Mouse (Mus musculus) lung, embryonic 15.5 days (tissue): ENCODE data around the gene Lgr4. TPM values are rescaled to one million over a fixed set of nuclear protein-coding genes. Genes with fewer than 3 reads are reported as not detected.

ENCODE experiments used
- ATAC-seq: fragments of 200-750 bp; cut with Nextera tagmentation; 2 replicates; pipeline ENCODE4 v1.8.0; 2017; ENCODE audit warnings: moderate number of reproducible peaks, borderline replicate concordance; ENCODE audit not compliant: low FRiP score, low TSS enrichment; ENCODE audit errors: extremely low read depth
- H3K27ac ChIP-seq: fragments of 300-500 bp; sonication (generic); 2 replicates; pipeline ENCODE4 v1.5.1; 2015; ENCODE audit warnings: moderate library complexity, mild to moderate bottlenecking, inconsistent platforms
- H3K27me3 ChIP-seq: fragments of 300-500 bp; sonication (generic); 2 replicates; pipeline ENCODE4 v1.6.1; 2015; ENCODE audit warnings: inconsistent platforms
- H3K36me3 ChIP-seq: fragments of 300-500 bp; sonication (generic); 2 replicates; pipeline ENCODE4 v1.6.1; 2015; ENCODE audit warnings: inconsistent platforms
- H3K4me1 ChIP-seq: fragments of 300-500 bp; sonication (generic); 2 replicates; pipeline ENCODE4 v1.6.1; 2015; ENCODE audit warnings: inconsistent platforms
- H3K4me2 ChIP-seq: fragments of 300-500 bp; sonication (generic); 2 replicates; pipeline ENCODE4 v1.6.1; 2015; ENCODE audit warnings: inconsistent platforms, mild to moderate bottlenecking, moderate library complexity
- H3K4me3 ChIP-seq: fragments of 300-500 bp; sonication (generic); 2 replicates; pipeline ENCODE4 v1.5.1; 2015; ENCODE audit warnings: mild to moderate bottlenecking, inconsistent platforms
- H3K9ac ChIP-seq: fragments of 300-500 bp; sonication (generic); 2 replicates; pipeline ENCODE4 v1.6.1; 2015; ENCODE audit warnings: inconsistent platforms
- H3K9me3 ChIP-seq: fragments of 300-500 bp; sonication (generic); 2 replicates; pipeline ENCODE4 v1.6.1; 2016; ENCODE audit warnings: inconsistent platforms
- WGBS: fragments of 180-500 bp; shearing (Covaris S2); methylation state at CpG from one replicate; pipeline ENCODE4 v1.1.7; 2015; 5-methylcytosine and 5-hydroxymethylcytosine counted together
- polyA plus RNA-seq: library from polyadenylated mRNA; unstranded; fragments of >200 nt; fragmentation: Nextera tagmentation; extraction: Ambion mirVana; gene quantifications from 2 replicates; pipeline ENCODE4 v1.2.1, GENCODE M21; 2015

Gene Lgr4
- polyA plus RNA-seq, 1 experiment from 2014 or later = 3.0 TPM

- under 1% methylated on average over 7 of the region's 7 CpGs for WGBS
- Histone ChIP-seq H3K4me2 (no peak overlapping the region), H3K36me3 (peaks cover 12% of the 10 kb centered on the region), H3K4me3 (no peak overlapping the region), H3K4me1 (no peaks in the 10 kb centered on the region), H3K27me3 (peaks cover 21% of the 10 kb centered on the region; the same call in 1 of the 2 replicates), H3K9ac (no peak overlapping the region), H3K9me3 (no peaks in the 10 kb centered on the region), H3K27ac (no peak overlapping the region)
- ATAC-seq = peak; percentile 33; the same call in 1 of the 2 replicates
These were observed 13.2 kb upstream of the Lgr4 start for GRCm38 (mm10) chr2:109904171-109904821.

- no peak overlapping the region for H3K4me2 ChIP-seq
- H3K9me3 ChIP-seq = no peaks in the 10 kb centered on the region
- H3K9ac ChIP-seq = no peak overlapping the region
- H3K4me3 ChIP-seq = no peak overlapping the region
- H3K36me3 ChIP-seq = no peaks in the 10 kb centered on the region
- no peak for ATAC-seq
- no peaks in the 10 kb centered on the region for H3K4me1 ChIP-seq
- H3K27ac ChIP-seq = no peak overlapping the region
- 64% methylated on average over 2 of the region's 2 CpGs for WGBS
- peaks cover 38% of the 10 kb centered on the region for H3K27me3 ChIP-seq
These were observed 8.3 kb upstream of the Lgr4 start for GRCm38 (mm10) chr2:109909122-109909521.

GRCm38 (mm10) chr2:109912216-109912615, 5.2 kb upstream of the Lgr4 start:
- Histone ChIP-seq H3K36me3 (no peaks in the 10 kb centered on the region), H3K4me3 (no peak overlapping the region), H3K27me3 (peaks cover 47% of the 10 kb centered on the region), H3K9me3 (no peaks in the 10 kb centered on the region), H3K9ac (no peak overlapping the region), H3K27ac (no peak overlapping the region), H3K4me2 (no peak overlapping the region), H3K4me1 (0 out of 2 replicates have a peak, but pooled peaks cover 4% of the 10 kb centered on the region)
- WGBS = 91% methylated on average over 8 of the region's 8 CpGs
- no peak for ATAC-seq

- Histone ChIP-seq H3K36me3 (no peaks in the 10 kb centered on the region), H3K9ac (no peak overlapping the region), H3K9me3 (no peaks in the 10 kb centered on the region), H3K4me3 (no peak overlapping the region), H3K4me1 (0 out of 2 replicates have a peak, but pooled peaks cover 4% of the 10 kb centered on the region), H3K27ac (no peak overlapping the region), H3K27me3 (peaks cover 43% of the 10 kb centered on the region), H3K4me2 (no peak overlapping the region)
- 84% methylated on average over 12 of the region's 12 CpGs for WGBS
- ATAC-seq = no peak
These were observed 4.7 kb upstream of the Lgr4 start for GRCm38 (mm10) chr2:109912766-109913165.

DNA sequence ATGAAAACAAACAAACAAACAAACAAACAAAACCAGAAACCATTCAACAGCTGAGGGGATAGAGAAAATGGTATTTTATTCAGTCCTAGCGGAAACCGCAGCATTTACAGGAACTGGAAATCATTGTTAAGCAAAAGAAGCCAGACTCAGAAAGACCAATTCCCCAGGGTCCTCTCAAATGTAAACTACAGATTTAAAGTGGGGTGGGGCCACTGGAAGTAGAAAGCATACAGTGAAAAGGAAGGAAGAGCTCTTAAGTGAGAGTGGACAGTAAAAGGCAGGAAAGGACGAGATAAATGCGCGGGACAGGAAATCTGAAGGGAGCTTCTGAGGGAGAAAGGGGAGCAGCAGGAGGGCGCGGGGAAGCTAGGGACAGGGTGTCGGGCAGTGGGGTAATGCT, 4.2 kb upstream of the Lgr4 start:
- Histone ChIP-seq H3K4me3 (no peak overlapping the region), H3K9me3 (no peaks in the 10 kb centered on the region), H3K27ac (no peak overlapping the region), H3K4me2 (no peak overlapping the region), H3K36me3 (no peaks in the 10 kb centered on the region), H3K27me3 (peaks cover 39% of the 10 kb centered on the region), H3K9ac (no peak overlapping the region), H3K4me1 (peaks cover 6% of the 10 kb centered on the region)
- ATAC-seq = no peak
- 59% methylated on average over 8 of the region's 8 CpGs for WGBS

- H3K36me3 ChIP-seq = no peaks in the 10 kb centered on the region
- no peak for ATAC-seq
- H3K4me1 ChIP-seq = peaks cover 19% of the 10 kb centered on the region
- H3K9me3 ChIP-seq = no peaks in the 10 kb centered on the region
- no peak overlapping the region for H3K4me3 ChIP-seq
- H3K27ac ChIP-seq = no peak overlapping the region
- no peak overlapping the region for H3K4me2 ChIP-seq
- peaks cover 45% of the 10 kb centered on the region for H3K27me3 ChIP-seq
- no peak overlapping the region for H3K9ac ChIP-seq
These were observed 2.8 kb upstream of the Lgr4 start for GRCm38 (mm10) chr2:109914601-109915000.

- H3K4me3 ChIP-seq = peak overlapping the region; percentile 74
These were observed 508 bp upstream of the Lgr4 start for GRCm38 (mm10) chr2:109916782-109917495.

DNA sequence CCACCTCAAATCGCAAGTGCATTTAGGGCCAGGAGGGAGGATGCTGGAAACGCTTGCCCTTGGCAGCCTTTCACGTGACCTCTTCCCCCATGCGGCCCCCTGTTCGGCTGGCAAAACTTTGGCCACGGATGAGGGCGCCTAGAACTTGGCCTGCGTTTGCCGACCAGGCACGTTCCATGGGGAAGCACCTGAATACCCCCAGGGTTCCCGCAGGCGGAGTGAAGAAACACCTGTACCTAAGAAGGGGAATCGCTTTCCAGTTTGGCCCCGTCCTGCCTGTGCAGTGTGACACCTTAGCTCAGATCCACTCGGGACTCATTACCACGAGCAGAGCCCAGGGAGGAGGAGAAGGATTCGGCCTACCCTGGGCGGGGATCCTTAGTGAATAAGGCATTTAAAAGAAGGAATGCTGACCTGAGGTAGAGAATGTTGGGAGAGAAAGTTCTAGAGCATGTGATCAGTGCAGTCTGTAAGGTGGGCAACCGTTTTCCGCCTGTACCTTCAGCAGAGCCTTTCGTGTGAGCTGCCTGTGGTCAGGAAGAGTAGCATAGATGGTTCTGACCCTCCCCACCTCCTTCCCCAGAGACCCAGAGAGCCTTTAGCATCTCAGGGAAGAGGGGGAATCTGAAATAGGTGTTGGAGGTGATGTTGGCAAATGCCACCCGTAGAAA, 1.3 kb downstream of the Lgr4 start:
- ATAC-seq = no peak
- peak overlapping the region; percentile 93 for H3K4me2 ChIP-seq
- no peaks in the 10 kb centered on the region for H3K9me3 ChIP-seq
- peak overlapping the region; percentile 74 for H3K9ac ChIP-seq
- no peak overlapping the region for H3K27ac ChIP-seq
- peak overlapping the region; percentile 74 for H3K4me3 ChIP-seq
- WGBS = 12% methylated on average over 22 of the region's 22 CpGs
- peaks cover 44% of the 10 kb centered on the region for H3K27me3 ChIP-seq
- no peaks in the 10 kb centered on the region for H3K36me3 ChIP-seq
- H3K4me1 ChIP-seq = peaks cover 19% of the 10 kb centered on the region

More at GRCm38 (mm10) chr2:109916782-109917495, 508 bp upstream of the Lgr4 start:
- Histone ChIP-seq H3K27ac (no peak overlapping the region), H3K27me3 (peaks cover 60% of the 10 kb centered on the region), H3K9me3 (no peaks in the 10 kb centered on the region), H3K36me3 (no peaks in the 10 kb centered on the region), H3K4me1 (peaks cover 19% of the 10 kb centered on the region), H3K4me2 (peak overlapping the region; percentile 93), H3K9ac (no peak overlapping the region)
- no peak for ATAC-seq
- WGBS = 6% methylated on average over 11 of the region's 11 CpGs

- H3K9me3 ChIP-seq = no peaks in the 10 kb centered on the region
- H3K4me3 ChIP-seq = no peak overlapping the region
- H3K27me3 ChIP-seq = peaks cover 33% of the 10 kb centered on the region
- 90% methylated on average over 7 of the region's 7 CpGs for WGBS
- ATAC-seq = no peak
- peaks cover 19% of the 10 kb centered on the region for H3K4me1 ChIP-seq
- H3K9ac ChIP-seq = no peak overlapping the region
- H3K27ac ChIP-seq = no peak overlapping the region
- H3K36me3 ChIP-seq = no peaks in the 10 kb centered on the region
- no peak overlapping the region for H3K4me2 ChIP-seq
These were observed 3.0 kb downstream of the Lgr4 start for GRCm38 (mm10) chr2:109920471-109920870.

DNA sequence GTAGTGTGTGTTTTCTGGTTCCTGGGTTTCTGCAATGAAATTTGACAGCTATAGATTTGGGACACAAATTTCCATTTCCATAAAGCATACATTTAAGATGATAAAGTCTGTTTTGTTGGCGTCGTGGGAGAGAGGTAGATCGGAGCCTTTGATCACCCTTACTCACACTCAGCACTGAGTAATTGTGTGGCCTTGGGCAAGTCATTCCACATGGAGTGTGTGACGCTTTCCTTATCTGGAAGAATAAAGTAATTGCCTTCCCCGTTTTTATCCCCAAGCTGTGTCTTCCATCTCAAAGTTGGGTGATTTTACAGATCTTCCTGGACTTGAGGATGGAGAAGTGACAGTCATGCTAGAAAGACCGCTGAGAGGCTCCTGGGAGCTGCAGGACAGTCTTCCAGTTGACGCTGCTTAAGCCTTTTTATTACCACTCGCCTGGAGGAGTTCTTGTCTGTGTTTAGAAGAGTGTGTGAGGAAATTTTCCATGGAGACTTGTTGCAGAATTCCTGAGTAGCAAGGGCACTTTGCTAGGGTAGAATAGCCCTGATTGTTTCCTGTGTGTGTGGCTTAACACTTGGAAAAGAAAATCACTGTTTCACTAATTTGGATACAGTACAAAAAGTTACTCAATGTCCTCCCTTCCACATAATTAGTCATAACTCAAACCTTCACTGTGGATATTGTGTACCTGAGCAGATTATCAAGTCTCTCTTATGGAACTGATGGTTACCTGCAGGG, 4.0 kb downstream of the Lgr4 start:
- no peaks in the 10 kb centered on the region for H3K9me3 ChIP-seq
- WGBS = 73% methylated on average over 8 of the region's 8 CpGs
- peaks cover 32% of the 10 kb centered on the region; the same call in 1 of the 2 replicates for H3K27me3 ChIP-seq
- no peak overlapping the region for H3K4me3 ChIP-seq
- H3K9ac ChIP-seq = no peak overlapping the region
- H3K27ac ChIP-seq = no peak overlapping the region
- H3K4me2 ChIP-seq = no peak overlapping the region
- peaks cover 19% of the 10 kb centered on the region for H3K4me1 ChIP-seq
- ATAC-seq = no peak
- no peaks in the 10 kb centered on the region for H3K36me3 ChIP-seq

DNA sequence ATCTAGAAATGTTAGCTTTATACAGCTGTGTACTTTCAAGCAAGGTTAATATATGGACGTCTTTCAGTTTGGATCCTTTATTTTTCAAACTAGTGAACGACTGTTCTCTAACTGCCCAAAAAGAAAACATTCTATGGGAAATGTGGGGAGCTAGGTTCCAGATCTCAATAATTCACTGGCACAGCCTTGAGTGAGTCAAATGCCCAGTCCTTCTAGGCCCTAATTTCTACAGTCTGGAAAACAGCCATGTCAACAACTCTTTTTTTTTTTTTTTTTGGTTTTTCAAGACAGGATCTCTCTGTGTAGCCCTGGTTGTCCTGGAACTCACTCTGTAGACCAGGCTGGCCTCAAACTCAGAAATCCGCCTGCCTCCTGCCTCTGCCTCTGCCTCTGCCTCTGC, 4.9 kb downstream of the Lgr4 start:
- no peak overlapping the region for H3K9ac ChIP-seq
- no peak for ATAC-seq
- no peak overlapping the region for H3K27ac ChIP-seq
- 86% methylated on average over 3 of the region's 3 CpGs for WGBS
- peaks cover 14% of the 10 kb centered on the region for H3K4me1 ChIP-seq
- no peak overlapping the region for H3K4me2 ChIP-seq
- H3K4me3 ChIP-seq = no peak overlapping the region
- H3K27me3 ChIP-seq = peaks cover 32% of the 10 kb centered on the region; the same call in 1 of the 2 replicates
- no peaks in the 10 kb centered on the region for H3K9me3 ChIP-seq
- no peaks in the 10 kb centered on the region for H3K36me3 ChIP-seq
